Mouse (Mus musculus): ENCODE results near the gene Eif4g3. TPM values are rescaled to one million over a fixed set of nuclear protein-coding genes. Genes with fewer than 3 reads are reported as not detected.
"Not testable (repeated sequence)": the region's sequence is repeated elsewhere in the genome, so short reads cannot be mapped to it uniquely, and the experiment has no call there.

Gene Eif4g3
- polyA plus RNA-seq, 1 experiment from 2014 or later, result 48.6 TPM

DNA sequence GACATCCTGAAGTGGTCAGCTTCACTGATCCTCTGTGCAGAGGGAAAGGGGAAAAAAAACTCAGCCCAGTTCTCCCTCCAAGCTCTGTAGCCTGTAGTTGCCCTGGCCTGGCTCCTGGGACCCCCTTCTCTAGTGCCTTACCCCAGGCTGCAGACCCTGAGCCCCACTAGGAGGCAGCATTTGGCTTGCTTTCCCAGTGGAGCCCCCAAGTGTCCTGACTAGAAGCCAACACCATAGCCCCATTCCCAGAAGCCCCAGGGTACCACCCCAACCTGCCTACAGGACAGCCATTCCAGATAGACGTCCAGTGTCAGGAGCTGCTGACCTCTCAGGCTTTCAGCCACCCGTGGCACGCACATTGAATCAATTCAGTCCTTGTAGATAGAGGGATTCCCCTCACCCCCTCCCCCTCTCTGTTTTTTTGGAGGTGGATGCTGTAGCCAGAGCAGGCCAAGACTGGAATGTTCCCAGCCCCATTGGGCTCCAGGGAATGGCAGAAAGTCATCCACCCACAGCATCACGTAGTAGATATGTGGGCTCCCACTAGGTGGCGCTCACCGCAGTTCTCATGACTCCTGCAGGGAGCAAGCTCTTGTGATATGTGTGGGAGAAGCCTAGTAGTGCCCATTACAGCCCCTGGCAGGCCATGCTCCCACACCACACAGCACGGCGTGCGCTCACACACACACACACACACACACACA lies 28.8 kb upstream of the Eif4g3 start:
- H3K4me3 ChIP-seq, result no peak overlapping the region
- H3K27me3 ChIP-seq, result no peaks in the 10 kb centered on the region
- H3K9me3 ChIP-seq, result no peaks in the 10 kb centered on the region
- H3K36me3 ChIP-seq, result peaks cover 20% of the 10 kb centered on the region
- no peak overlapping the region for H3K27ac ChIP-seq (replicated peaks)
- no peak overlapping the region for H3K4me2 ChIP-seq (replicated peaks)
- 66% methylated on average over 9 of the region's 9 CpGs for WGBS
- no peak overlapping the region for H3K9ac ChIP-seq (replicated peaks)
- peak; percentile 45 for ATAC-seq (replicated peaks)
- 0 out of 2 replicates have a peak, but pooled peaks cover 4% of the 10 kb centered on the region for H3K4me1 ChIP-seq

DNA sequence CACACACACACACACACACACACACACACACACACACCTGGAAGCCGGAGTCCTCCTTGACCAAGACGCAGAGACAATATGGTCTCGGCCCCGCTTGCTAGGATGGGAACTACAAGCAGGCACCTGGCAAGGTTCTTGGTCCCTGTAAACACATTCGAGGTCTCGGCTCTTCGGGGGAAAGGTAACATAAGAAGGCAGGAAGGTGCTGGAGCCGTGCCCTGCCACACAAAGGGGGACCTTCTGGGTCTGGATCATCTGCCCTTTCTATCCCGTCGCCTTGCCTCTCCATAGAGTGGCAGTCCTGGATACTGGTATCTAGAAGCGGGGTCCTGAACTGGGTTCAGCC lies 28.3 kb upstream of the Eif4g3 start:
- Histone ChIP-seq H3K4me1 (0 out of 2 replicates have a peak, but pooled peaks cover 4% of the 10 kb centered on the region), H3K27ac (replicated peaks) (no peak overlapping the region), H3K36me3 (peaks cover 14% of the 10 kb centered on the region), H3K9ac (replicated peaks) (no peak overlapping the region), H3K4me2 (replicated peaks) (no peak overlapping the region), H3K9me3 (no peaks in the 10 kb centered on the region), H3K4me3 (no peak overlapping the region), H3K27me3 (no peaks in the 10 kb centered on the region)
- 91% methylated on average over 11 of the region's 11 CpGs for WGBS
- no peak for ATAC-seq (replicated peaks)

DNA sequence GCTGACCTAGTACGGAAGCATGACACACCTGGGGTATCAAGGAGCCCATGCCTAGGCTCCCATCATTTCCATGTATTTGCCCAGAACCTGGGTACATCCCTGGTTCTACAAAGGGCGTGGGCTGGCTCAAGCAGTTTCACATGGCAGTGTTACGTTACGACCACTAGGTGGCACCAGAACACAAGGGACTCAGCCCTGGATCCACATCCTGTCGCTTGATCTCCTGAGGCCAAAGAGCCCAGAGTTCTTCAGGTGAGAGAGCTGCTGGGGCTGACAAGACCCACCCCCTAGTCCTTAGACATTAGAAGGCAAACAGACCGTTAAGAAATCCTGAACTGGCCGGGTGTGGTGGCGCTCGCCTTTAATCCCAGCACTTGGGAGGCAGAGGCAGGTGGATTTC lies 24.6 kb upstream of the Eif4g3 start:
- Histone ChIP-seq H3K9me3 (no peaks in the 10 kb centered on the region), H3K9ac (replicated peaks) (no peak overlapping the region), H3K4me3 (no peak overlapping the region), H3K36me3 (no peaks in the 10 kb centered on the region), H3K27ac (replicated peaks) (no peak overlapping the region), H3K4me1 (no peaks in the 10 kb centered on the region), H3K27me3 (no peaks in the 10 kb centered on the region), H3K4me2 (replicated peaks) (no peak overlapping the region)
- 0 out of 2 replicates have a peak, but pooled peaks have one; percentile 18 for ATAC-seq (replicated peaks)
- 10% methylated on average over 9 of the region's 9 CpGs for WGBS

DNA sequence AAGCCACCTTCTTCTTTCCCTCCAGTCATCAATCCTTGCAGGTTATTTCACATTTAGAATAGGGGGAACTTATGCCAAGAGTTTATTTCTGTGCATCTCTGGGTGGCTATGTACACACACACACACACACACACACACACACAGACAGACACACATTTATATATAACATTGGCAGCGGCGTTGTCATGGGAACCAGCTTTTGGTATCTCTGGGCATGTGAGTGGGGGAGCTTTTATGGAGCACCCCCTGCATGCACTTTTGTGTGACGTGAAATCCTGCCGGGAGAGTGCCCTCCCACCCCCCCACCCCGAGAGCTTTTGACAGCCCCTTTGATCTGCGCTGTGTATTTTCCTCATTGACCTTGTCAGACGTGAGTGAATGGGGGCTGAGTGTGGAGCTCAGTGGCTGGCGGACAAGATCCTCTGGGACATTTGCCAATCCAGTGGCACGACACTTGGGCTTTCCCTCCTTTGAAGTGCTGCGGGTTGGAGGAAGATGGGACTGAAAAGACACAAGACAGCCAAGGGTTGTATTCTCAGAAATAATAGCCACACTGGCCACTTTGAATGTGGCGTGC lies 22.1 kb upstream of the Eif4g3 start:
- ATAC-seq (replicated peaks), result peak; percentile 60
- WGBS, result no CpG with 5 or more reads among the region's 11 CpGs
- H3K4me2 ChIP-seq (replicated peaks); H3K9ac ChIP-seq (replicated peaks); H3K36me3 ChIP-seq; H3K27me3 ChIP-seq; H3K9me3 ChIP-seq; H3K4me3 ChIP-seq; H3K4me1 ChIP-seq; H3K27ac ChIP-seq (replicated peaks): not testable (repeated sequence)

DNA sequence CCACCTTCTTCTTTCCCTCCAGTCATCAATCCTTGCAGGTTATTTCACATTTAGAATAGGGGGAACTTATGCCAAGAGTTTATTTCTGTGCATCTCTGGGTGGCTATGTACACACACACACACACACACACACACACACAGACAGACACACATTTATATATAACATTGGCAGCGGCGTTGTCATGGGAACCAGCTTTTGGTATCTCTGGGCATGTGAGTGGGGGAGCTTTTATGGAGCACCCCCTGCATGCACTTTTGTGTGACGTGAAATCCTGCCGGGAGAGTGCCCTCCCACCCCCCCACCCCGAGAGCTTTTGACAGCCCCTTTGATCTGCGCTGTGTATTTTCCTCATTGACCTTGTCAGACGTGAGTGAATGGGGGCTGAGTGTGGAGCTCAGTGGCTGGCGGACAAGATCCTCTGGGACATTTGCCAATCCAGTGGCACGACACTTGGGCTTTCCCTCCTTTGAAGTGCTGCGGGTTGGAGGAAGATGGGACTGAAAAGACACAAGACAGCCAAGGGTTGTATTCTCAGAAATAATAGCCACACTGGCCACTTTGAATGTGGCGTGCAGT lies 17.9 kb upstream of the Eif4g3 start:
- H3K4me3 ChIP-seq; H3K27me3 ChIP-seq; H3K4me2 ChIP-seq (replicated peaks); H3K9me3 ChIP-seq; H3K27ac ChIP-seq (replicated peaks); H3K36me3 ChIP-seq; H3K4me1 ChIP-seq; H3K9ac ChIP-seq (replicated peaks): not testable (repeated sequence)
- peak; percentile 41 for ATAC-seq (replicated peaks)
- WGBS, result no CpG with 5 or more reads among the region's 11 CpGs

DNA sequence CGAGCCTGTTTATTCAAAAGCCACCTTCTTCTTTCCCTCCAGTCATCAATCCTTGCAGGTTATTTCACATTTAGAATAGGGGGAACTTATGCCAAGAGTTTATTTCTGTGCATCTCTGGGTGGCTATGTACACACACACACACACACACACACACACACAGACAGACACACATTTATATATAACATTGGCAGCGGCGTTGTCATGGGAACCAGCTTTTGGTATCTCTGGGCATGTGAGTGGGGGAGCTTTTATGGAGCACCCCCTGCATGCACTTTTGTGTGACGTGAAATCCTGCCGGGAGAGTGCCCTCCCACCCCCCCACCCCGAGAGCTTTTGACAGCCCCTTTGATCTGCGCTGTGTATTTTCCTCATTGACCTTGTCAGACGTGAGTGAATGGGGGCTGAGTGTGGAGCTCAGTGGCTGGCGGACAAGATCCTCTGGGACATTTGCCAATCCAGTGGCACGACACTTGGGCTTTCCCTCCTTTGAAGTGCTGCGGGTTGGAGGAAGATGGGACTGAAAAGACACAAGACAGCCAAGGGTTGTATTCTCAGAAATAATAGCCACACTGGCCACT lies 13.7 kb upstream of the Eif4g3 start:
- H3K27ac ChIP-seq (replicated peaks); H3K36me3 ChIP-seq; H3K4me2 ChIP-seq (replicated peaks); H3K27me3 ChIP-seq; H3K4me3 ChIP-seq; H3K9ac ChIP-seq (replicated peaks); H3K4me1 ChIP-seq; H3K9me3 ChIP-seq: not testable (repeated sequence)
- ATAC-seq (replicated peaks), result peak; percentile 55
- no CpG with 5 or more reads among the region's 11 CpGs for WGBS

DNA sequence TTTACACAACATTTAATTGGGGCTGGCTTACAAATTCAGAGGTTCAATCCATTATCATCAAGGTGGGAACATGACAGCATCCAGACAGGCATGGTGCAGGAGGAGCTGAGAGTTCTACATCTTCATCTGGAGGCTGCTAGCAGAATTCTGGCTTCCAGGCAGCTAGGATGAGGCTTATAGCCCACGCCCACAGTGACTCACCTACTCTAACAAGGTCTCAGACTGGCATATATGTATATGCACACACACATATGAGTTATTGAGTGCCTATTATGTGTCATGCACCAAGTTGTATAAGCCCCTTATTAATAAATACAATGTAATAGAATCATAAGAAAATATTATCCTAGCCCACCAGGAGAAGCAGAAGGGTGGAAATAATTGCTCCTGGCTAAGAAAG lies 10.0 kb upstream of the Eif4g3 start:
- H3K4me1 ChIP-seq, result no peaks in the 10 kb centered on the region; the same call in 1 of the 2 replicates
- H3K4me3 ChIP-seq, result no peak overlapping the region
- ATAC-seq (replicated peaks), result no peak
- no peak overlapping the region for H3K4me2 ChIP-seq (replicated peaks)
- WGBS, result 70% methylated on average over 1 of the region's 1 CpGs
- no peaks in the 10 kb centered on the region for H3K36me3 ChIP-seq
- H3K9ac ChIP-seq (replicated peaks), result no peak overlapping the region
- H3K9me3 ChIP-seq, result no peaks in the 10 kb centered on the region
- H3K27ac ChIP-seq (replicated peaks), result no peak overlapping the region
- no peaks in the 10 kb centered on the region for H3K27me3 ChIP-seq

DNA sequence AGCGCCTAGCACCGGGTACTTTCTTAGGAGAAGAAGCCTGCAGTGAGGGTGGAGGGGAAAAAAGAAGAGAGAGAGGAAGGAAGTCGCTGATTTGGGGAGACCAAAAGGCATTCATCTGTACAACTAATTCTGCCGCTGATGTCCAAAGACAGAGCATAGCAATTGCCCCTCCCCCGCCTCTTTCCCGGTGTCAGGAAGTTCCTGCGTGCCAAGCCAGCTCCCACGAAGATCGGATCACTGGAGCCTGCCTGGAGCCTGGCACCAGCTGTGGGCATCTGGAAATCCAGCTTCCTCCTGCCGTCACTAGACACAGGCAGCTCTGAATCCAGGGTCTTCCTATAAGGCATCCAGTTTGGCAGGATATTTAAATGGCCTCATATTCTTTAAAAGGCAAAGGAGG lies 8.6 kb upstream of the Eif4g3 start:
- Histone ChIP-seq H3K27me3 (no peaks in the 10 kb centered on the region), H3K4me2 (replicated peaks) (no peak overlapping the region), H3K27ac (replicated peaks) (no peak overlapping the region), H3K9me3 (no peaks in the 10 kb centered on the region), H3K4me1 (no peaks in the 10 kb centered on the region; the same call in 1 of the 2 replicates), H3K9ac (replicated peaks) (no peak overlapping the region), H3K36me3 (no peaks in the 10 kb centered on the region), H3K4me3 (no peak overlapping the region)
- ATAC-seq (replicated peaks), result no peak
- 47% methylated on average over 10 of the region's 10 CpGs for WGBS

DNA sequence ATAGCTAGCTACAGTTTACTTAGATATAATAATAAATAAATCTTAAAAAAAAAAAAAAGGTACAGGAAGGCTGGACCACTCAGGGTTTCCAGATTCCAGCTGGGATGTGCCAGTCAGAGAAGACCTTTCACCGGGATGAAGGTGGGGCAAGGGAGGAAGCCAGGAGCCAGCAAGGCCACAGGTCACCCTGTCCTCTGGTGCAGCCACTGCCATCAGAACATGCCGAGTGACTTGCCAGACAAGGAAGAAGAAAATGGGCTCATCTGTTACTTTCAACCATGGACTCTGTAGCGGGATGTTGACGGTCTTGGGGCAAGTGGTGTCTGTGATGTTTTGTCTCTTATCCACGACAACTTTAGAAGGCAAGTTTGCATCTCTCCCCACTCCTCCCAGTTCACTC lies 8.1 kb upstream of the Eif4g3 start:
- ATAC-seq (replicated peaks), result no peak
- no peaks in the 10 kb centered on the region for H3K36me3 ChIP-seq
- no peak overlapping the region for H3K4me3 ChIP-seq
- H3K27ac ChIP-seq (replicated peaks), result no peak overlapping the region
- no peaks in the 10 kb centered on the region for H3K27me3 ChIP-seq
- no peak overlapping the region for H3K4me2 ChIP-seq (replicated peaks)
- H3K4me1 ChIP-seq, result no peaks in the 10 kb centered on the region; the same call in 1 of the 2 replicates
- no peaks in the 10 kb centered on the region for H3K9me3 ChIP-seq
- no peak overlapping the region for H3K9ac ChIP-seq (replicated peaks)
- 87% methylated on average over 5 of the region's 5 CpGs for WGBS

DNA sequence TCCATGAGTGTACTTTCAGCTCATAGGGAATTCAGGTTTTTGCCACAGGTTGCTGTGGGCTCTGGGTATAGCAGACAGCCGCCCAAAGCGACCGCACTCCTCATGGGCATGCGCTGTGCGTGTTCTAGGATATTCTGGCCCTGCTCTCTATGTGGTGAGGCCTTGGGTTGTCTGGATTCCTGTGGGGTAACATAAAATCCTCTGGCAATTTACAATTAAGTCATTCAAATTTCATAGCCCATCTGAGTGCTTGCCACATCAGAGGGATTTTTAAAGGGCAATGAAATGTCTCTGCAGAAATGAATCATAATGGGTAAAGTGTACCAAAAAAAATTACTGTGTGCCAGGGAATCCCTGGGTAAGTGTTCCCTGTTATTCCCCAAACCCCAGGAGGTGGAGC lies 3.4 kb upstream of the Eif4g3 start:
- no peak for ATAC-seq (replicated peaks)
- Histone ChIP-seq H3K9ac (replicated peaks) (no peak overlapping the region), H3K27ac (replicated peaks) (no peak overlapping the region), H3K9me3 (no peaks in the 10 kb centered on the region), H3K27me3 (no peaks in the 10 kb centered on the region), H3K4me3 (no peak overlapping the region), H3K36me3 (no peaks in the 10 kb centered on the region), H3K4me2 (replicated peaks) (no peak overlapping the region), H3K4me1 (peaks cover 6% of the 10 kb centered on the region)
- WGBS, result 86% methylated on average over 5 of the region's 5 CpGs

DNA sequence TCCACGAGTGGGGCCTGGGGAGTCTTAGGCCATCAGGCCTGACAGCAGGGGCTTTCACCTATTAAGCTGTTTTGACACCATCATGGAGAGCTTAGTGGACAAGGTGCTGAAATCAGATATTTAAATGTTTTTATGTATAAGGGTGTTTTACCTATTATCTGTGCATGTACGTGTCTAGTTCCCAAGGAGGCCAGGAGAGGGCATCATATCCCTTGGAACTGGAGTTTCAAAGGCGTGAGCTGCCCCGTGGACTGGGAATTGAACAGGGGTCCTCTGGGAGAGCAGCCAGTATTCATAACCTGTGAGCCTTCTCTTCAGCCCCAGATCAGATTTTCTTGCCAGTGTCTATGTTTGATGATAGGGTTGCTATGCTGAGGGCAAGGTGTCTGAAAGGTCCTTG lies 2.4 kb upstream of the Eif4g3 start:
- Histone ChIP-seq H3K27ac (replicated peaks) (no peak overlapping the region), H3K9ac (replicated peaks) (no peak overlapping the region), H3K4me3 (no peak overlapping the region), H3K27me3 (no peaks in the 10 kb centered on the region), H3K4me2 (replicated peaks) (no peak overlapping the region), H3K36me3 (no peaks in the 10 kb centered on the region), H3K4me1 (peaks cover 16% of the 10 kb centered on the region), H3K9me3 (no peaks in the 10 kb centered on the region)
- 77% methylated on average over 4 of the region's 4 CpGs for WGBS
- no peak for ATAC-seq (replicated peaks)

DNA sequence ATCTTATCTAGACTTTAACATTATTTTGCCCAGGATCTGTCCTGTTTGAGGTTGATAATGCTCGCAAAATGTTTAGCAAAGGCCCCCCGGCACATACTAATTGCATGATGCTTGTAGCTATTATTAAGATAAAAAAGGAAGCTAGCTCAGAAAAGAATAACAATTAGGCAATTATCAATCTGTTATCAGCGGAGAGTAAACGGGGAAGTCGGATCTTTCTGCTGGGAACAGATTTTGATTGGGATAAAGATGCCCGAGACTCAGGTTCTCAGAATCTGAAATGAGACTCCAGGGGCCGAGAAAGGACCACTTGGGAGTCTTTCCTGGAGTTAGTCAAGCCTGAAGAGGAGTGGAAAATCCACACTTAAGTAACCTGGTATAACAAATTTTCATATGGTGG lies 1.6 kb upstream of the Eif4g3 start:
- Histone ChIP-seq H3K4me2 (replicated peaks) (no peak overlapping the region), H3K9ac (replicated peaks) (no peak overlapping the region), H3K4me3 (no peak overlapping the region), H3K27ac (replicated peaks) (no peak overlapping the region), H3K36me3 (0 out of 2 replicates have a peak, but pooled peaks cover 2% of the 10 kb centered on the region), H3K27me3 (no peaks in the 10 kb centered on the region), H3K9me3 (no peaks in the 10 kb centered on the region), H3K4me1 (peaks cover 25% of the 10 kb centered on the region)
- WGBS, result 48% methylated on average over 7 of the region's 7 CpGs
- ATAC-seq (replicated peaks), result no peak

Measured in forebrain, embryonic 15.5 days (tissue).